Mouse (Mus musculus) heart, adult 18-20 months (tissue): ENCODE data around the gene Hyal1. TPM values are rescaled to one million over a fixed set of nuclear protein-coding genes. Genes with fewer than 3 reads are reported as not detected.
"Not testable (repeated sequence)": the region's sequence is repeated elsewhere in the genome, so short reads cannot be mapped to it uniquely, and the experiment has no call there.

ENCODE experiments used
- DNase-seq, 2 experiments: peaks; one replicate each; pipeline ENCODE4 v3.0.0; 2021 to 2022; ENCODE audit warnings: mixed read lengths in 1 of 2
- total RNA-seq, 2 experiments: library from RNA; stranded (reverse); gene quantifications; 2 replicates each; pipeline ENCODE4 v1.2.3; 2021

Gene Hyal1
- total RNA-seq, 2 experiments from 2014 or later = 3.4 to 5.1 TPM

DNA sequence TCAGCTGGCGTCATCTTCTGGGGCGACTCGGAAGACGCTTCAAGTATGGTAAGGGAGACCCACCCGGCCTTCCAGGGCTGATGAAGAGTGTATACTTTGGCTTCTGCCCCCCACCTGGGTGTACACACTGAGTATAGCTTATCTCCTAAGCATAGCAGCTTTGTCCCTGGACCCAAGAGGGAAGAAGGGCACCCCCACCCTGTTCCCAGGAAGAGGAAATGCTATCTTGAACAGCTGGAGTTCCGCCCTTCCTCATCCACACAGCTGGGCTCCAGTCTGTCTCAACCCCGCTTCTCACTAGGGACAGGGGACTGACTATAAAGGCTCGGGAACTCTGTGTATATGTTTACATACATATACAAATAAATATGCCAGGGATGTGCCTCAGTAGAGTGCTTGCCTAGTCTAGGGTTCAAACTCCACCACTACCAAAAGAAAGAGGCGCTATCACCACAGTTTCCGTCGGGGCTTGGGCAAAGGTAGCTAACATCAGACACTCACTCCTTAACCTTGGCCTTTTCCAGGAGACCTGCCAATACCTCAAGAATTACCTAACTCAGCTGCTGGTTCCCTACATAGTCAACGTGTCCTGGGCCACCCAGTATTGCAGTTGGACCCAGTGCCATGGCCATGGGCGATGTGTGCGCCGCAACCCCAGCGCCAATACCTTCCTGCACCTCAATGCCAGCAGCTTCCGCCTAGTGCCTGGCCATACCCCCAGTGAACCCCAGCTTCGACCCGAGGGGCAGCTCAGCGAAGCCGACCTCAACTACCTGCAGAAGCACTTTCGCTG, 5.0 kb upstream of the Hyal1 start:
- peak in 1 of 2 experiments; percentile 78 for DNase-seq

- no peak for DNase-seq
Observed at GRCm38 (mm10) chr9:107572327-107572662, 4.4 kb upstream of the Hyal1 start.

- DNase-seq = not testable (repeated sequence)
Observed at GRCm38 (mm10) chr9:107573774-107574173, 3.0 kb upstream of the Hyal1 start.

- DNase-seq = no peak
Observed at GRCm38 (mm10) chr9:107575579-107576356, 959 bp upstream of the Hyal1 start.

GRCm38 (mm10) chr9:107577871-107578270, 1.1 kb downstream of the Hyal1 start:
- DNase-seq = no peak

GRCm38 (mm10) chr9:107578587-107578986, 1.9 kb downstream of the Hyal1 start, which contains the start of gene Naa80:
Gene Naa80, plus strand, starts transcription at chr9:107578887.
- DNase-seq = no peak

DNA sequence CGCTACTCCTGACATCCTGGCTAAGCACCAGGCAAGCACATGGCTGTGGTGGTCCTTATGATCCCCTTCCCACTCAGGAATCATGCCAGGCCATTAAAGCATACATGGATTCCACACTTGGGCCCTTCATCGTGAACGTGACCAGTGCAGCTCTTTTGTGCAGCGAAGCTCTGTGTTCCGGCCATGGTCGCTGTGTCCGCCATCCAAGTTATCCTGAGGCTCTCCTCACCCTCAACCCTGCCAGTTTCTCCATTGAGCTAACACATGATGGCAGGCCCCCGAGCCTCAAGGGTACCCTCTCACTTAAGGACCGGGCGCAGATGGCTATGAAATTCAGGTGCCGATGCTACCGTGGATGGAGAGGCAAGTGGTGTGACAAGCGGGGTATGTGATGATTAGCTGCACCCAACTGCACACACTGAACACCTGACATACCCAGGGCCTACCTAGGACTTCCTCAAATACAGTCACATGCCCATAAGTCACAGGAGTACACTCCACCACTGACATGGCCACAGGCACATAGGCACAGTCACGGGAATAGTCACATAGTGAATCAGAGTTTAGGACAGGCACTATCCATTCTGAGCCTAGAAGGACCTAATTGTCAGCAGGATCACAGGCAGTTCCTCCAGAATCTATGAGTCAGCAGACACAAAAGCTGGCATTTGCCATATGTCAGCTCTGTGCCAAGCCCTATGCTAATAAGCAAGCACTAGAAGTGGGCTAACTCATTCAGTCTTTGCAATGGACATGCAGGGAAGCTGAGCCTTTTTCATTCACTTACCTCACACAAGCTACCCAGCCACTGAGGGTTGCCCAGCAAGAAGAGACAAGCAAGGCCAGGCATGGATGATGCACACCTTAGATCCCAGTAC, 2.5 kb downstream of the Hyal1 start:
- DNase-seq = no peak

DNA sequence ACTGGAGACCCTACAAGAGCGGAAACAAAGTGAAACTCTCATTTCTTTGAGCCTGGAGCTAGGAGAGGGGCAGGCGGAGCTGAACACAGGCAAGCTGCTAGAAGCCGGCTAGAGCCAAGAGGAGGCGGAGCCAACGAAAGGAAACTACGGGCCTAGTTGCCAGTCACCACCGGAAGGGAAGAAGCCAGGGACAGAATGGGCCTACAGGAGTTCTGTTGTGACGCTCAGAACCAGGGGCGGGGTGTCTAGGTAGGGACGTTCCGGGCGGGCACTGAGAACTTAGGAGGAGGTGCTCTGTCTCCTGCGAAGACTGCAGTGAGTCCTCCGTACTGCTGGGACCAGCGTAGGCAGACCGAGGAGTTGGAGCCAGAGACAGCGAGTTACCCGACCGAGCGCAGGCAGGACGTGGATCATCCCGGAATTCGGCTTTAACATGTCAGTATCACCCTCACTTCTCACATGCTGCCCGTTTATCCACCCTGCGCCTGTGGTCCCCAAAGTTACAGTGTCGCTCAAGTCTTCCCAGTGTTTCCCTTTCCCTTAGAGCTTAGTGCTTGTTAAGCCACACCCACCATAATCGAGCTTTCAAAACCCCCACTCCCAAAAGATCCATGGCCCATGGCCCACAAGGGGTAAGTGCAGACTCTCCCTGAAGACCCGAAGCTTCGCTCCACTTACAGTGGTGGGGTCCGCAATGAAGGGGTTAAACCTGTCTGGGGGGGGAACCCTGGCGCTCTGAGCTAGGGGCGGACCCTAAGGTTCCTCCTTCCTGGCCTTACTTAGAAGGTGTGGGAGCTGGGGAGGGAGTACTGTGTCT, 4.0 kb downstream of the Hyal1 start, which contains the start of gene Hyal3:
Gene Hyal3 (plus strand): TSS at position 318 of the 817 bp plus-strand sequence.
- peak; percentile 93 to 96 for DNase-seq

GRCm38 (mm10) chr9:107581584-107581983, 4.9 kb downstream of the Hyal1 start:
- DNase-seq = no peak

- DNase-seq = no peak
Observed at GRCm38 (mm10) chr9:107582509-107583062, 5.9 kb downstream of the Hyal1 start.

GRCm38 (mm10) chr9:107583174-107583573, 6.4 kb downstream of the Hyal1 start:
- no peak for DNase-seq

DNA sequence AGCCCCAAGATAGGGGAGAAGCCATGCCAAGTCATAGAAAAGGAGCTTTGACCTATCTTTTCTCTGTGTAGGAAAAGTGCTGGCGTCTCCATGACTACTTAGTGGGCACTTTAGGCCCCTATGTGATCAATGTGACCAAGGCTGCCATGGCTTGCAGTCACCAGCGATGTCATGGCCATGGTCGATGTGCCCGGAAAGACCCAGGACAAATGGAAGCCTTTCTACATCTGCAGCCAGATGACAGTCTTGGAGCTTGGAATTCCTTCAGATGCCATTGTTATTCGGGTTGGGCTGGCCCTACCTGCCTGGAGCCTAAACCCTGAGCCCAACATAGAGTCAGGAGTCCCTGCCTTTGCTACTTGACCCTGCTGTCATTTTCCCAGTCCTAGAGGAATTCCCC, 9.8 kb downstream of the Hyal1 start:
- DNase-seq = no peak

- DNase-seq = peak; percentile 99
Observed at GRCm38 (mm10) chr9:107586974-107587832, 10.5 kb downstream of the Hyal1 start, which contains the start of gene Ifrd2. Gene Ifrd2, plus strand, starts transcription at chr9:107587642.

GRCm38 (mm10) chr9:107587833-107588639, 11.3 kb downstream of the Hyal1 start:
- peak in 1 of 2 experiments; percentile 48 for DNase-seq

DNA sequence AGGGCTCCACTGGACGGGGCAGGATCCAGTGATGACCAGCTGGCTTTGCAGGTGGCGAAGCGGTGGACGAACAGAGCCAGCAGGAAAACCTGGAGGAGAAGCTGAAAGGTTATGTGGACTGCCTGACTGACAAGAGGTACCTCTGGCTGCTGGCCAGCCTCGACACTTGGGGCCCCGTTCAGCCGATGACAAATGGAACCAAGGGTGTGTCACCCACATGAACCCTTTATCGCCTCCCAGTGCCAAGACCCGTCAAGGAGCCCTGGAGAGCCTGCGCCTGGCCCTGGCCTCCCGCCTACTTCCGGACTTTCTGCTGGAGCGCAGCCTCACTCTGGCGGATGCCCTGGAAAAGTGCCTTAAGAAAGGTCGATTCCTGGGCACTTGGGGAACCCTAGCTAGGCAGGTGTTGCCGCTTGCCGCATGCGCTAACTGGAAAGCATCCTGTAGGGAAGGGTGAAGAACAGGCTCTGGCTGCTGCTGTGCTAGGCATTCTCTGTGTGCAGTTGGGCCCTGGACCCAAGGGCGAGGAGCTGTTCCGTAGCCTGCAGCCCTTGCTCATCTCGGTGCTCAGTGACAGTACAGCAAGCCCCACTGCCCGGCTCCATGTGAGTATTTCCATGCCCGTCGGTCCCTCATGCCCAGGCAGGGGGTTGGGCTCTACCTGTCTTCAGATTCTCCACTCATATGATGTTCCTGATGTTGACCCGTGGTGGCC, 13.5 kb downstream of the Hyal1 start:
- peak; percentile 67 to 73 for DNase-seq

GRCm38 (mm10) chr9:107590773-107591060, 14.0 kb downstream of the Hyal1 start:
- DNase-seq = no peak

DNA sequence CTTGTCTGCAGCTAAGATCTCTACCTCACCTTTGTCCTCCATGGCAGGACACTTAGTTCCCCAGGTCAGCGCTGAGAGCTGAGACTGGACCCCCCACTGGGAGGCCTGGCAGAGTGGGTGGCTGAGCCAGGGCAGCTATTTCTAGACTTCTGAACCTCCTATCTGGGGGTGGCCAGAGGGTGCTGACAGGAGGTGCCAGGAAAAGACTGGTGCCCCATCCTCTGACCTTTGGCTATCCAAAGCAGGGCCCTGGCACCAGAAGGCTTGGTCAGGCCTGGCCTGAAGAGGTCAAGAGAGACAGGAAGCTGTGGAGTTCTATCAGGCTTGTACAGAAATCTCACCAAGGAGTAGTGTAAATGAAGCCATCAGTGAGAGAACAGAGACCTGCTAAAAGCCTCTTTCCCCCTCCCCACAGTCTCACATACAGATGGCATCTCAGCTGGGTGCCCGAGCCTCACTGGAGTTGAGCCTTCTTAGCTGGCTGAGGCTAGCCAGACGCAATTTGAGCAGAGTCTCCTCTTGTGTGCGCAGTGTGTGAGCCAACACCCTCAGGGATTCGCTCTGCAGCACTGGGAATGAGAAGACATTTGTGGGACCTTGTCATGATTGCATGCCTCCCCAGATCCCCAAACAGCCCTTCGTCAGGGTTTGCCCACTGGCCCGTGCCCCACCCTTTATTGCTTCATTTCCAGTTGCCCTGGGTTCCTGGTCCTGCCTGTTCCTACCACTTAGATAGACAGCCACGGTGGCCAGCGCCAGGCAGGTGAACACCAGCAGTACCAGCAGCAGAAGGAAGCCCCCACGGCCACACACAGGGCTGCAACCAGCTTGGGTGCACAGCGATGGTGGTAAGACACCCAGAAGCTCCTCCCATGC, 16.6 kb downstream of the Hyal1 start:
- DNase-seq = peak in 1 of 2 experiments; percentile 84
